Mouse (Mus musculus): ENCODE measurements at regions not wholly inside any gene's neighbourhood (a gene's known extent, or its start where the extent isn't known, plus 50 kb on each side); places are given as distances from the start of the nearest gene placed in this dataset.

- DNase-seq (ENCODE audit: low spot score): no peak
Measured at GRCm38 (mm10) chr1:45745136-45745535, 49.8 kb upstream of the Wdr75 start.

All from testis, postnatal 14 days (tissue).